In genomic region chr4:141953859-141954258, GRCm38 (mm10) we compare ENCODE assay signal across 14 mouse cellular contexts.
"Had no signal": no experiment of that assay in that cellular context is flagged by ENCODE, and none has a peak within 500 bp of the region (broad histone marks: within the 10 kb centered on the region; RNA-seq: fewer than 3 reads in every experiment).

No protein-coding gene starts in this region.

- H3K27me3 ChIP-seq: lung, embryonic 15.5 days had no signal

- H3K4me2 ChIP-seq: limb, embryonic 13.5 days; liver, embryonic 12.5 days; liver, embryonic 15.5 days; lung, embryonic 15.5 days; midbrain, embryonic 11.5 days had no signal

- H3K36me3 ChIP-seq: limb, embryonic 10.5 days; limb, embryonic 13.5 days; liver, embryonic 12.5 days; liver, embryonic 15.5 days; lung, embryonic 15.5 days had no signal

- H3K4me3 ChIP-seq: limb, embryonic 10.5 days; limb, embryonic 13.5 days; liver, embryonic 12.5 days; liver, embryonic 15.5 days; lung, embryonic 15.5 days had no signal

- H3K9ac ChIP-seq: limb, embryonic 13.5 days; liver, embryonic 12.5 days; liver, embryonic 15.5 days; lung, embryonic 15.5 days had no signal

- DNase-seq: kidney, adult 9 months; liver; lung, adult 18-20 months; lung, postnatal 10 days; lung, postnatal 36 days; midbrain, embryonic 14.5 days; thymus, postnatal 25 days had no signal

- H3K9me3 ChIP-seq: limb, embryonic 10.5 days; limb, embryonic 13.5 days; liver, embryonic 12.5 days; liver, embryonic 15.5 days; lung, embryonic 15.5 days had no signal

- ATAC-seq: intestine, postnatal 0 days; liver, embryonic 12.5 days had no signal

- H3K27ac ChIP-seq: limb, embryonic 10.5 days; limb, embryonic 13.5 days; liver, embryonic 12.5 days; liver, embryonic 15.5 days had no signal
